Mouse (Mus musculus) midbrain, embryonic 10.5 days (tissue): ENCODE data around the gene Arntl. TPM values are rescaled to one million over a fixed set of nuclear protein-coding genes. Genes with fewer than 3 reads are reported as not detected.
A peak's percentile ranks its signal among the peaks of the same experiment; 100 is the strongest.

Source experiments
- DNase-seq: peaks from one replicate; pipeline ENCODE4 v3.0.0-alpha.2; 2017; ENCODE audit warnings: low spot score
- H3K27ac ChIP-seq: fragments of 300-500 bp; sonication (generic); replicated peaks from 2 replicates; pipeline ENCODE4 v1.5.1; 2016; ENCODE audit warnings: mild to moderate bottlenecking
- H3K27me3 ChIP-seq: fragments of 300-500 bp; sonication (generic); 2 replicates; pipeline ENCODE4 v1.6.1; 2016; ENCODE audit warnings: low read depth, mild to moderate bottlenecking; ENCODE audit not compliant: poor library complexity, severe bottlenecking
- H3K36me3 ChIP-seq: fragments of 300-500 bp; sonication (generic); 2 replicates; pipeline ENCODE4 v1.6.1; 2016; ENCODE audit warnings: mild to moderate bottlenecking, moderate library complexity
- H3K4me1 ChIP-seq: fragments of 300-500 bp; sonication (generic); 2 replicates; pipeline ENCODE4 v1.6.1; 2016
- H3K4me3 ChIP-seq: fragments of 300-500 bp; sonication (generic); 2 replicates; pipeline ENCODE4 v1.5.1; 2016; ENCODE audit warnings: mild to moderate bottlenecking, moderate library complexity
- H3K9me3 ChIP-seq: fragments of 300-500 bp; sonication (generic); replicated peaks from 2 replicates; pipeline ENCODE4 v1.6.1; 2016; ENCODE audit warnings: mild to moderate bottlenecking
- WGBS: fragments of 180-500 bp; shearing (Covaris S2); methylation state at CpG from one replicate; pipeline ENCODE4 v1.1.7; 2016; 5-methylcytosine and 5-hydroxymethylcytosine counted together
- polyA plus RNA-seq: library from polyadenylated mRNA; unstranded; fragments of >200 nt; fragmentation: Nextera tagmentation; extraction: Ambion mirVana; gene quantifications from 2 replicates; pipeline ENCODE4 v1.2.1, GENCODE M21; 2016

The Arntl gene
- polyA plus RNA-seq, 1 experiment from 2014 or later: 7.0 TPM

GRCm38 (mm10) chr7:113291741-113292140, 84.5 kb downstream of the Arntl start:
- no peaks in the 10 kb centered on the region for H3K27me3 ChIP-seq
- H3K27ac ChIP-seq: no peak overlapping the region
- no peak for DNase-seq
- 85% methylated on average over 5 of the region's 5 CpGs for WGBS
- H3K36me3 ChIP-seq: no peaks in the 10 kb centered on the region
- peaks cover 20% of the 10 kb centered on the region for H3K4me1 ChIP-seq
- no peaks in the 10 kb centered on the region for H3K9me3 ChIP-seq
- H3K4me3 ChIP-seq: no peak overlapping the region

- no peak for DNase-seq
- H3K4me1 ChIP-seq: peaks cover 25% of the 10 kb centered on the region
- no peak overlapping the region for H3K4me3 ChIP-seq
- H3K27me3 ChIP-seq: no peaks in the 10 kb centered on the region
- no peaks in the 10 kb centered on the region for H3K9me3 ChIP-seq
- WGBS: 85% methylated on average over 4 of the region's 4 CpGs
- no peak overlapping the region for H3K27ac ChIP-seq
- H3K36me3 ChIP-seq: no peaks in the 10 kb centered on the region
These were observed 84.9 kb downstream of the Arntl start for GRCm38 (mm10) chr7:113292193-113292592.

GRCm38 (mm10) chr7:113294598-113294997, 87.3 kb downstream of the Arntl start:
- 91% methylated on average over 6 of the region's 6 CpGs for WGBS
- peaks cover 30% of the 10 kb centered on the region for H3K4me1 ChIP-seq
- no peak for DNase-seq
- no peaks in the 10 kb centered on the region for H3K9me3 ChIP-seq
- H3K36me3 ChIP-seq: peaks cover 7% of the 10 kb centered on the region
- H3K27ac ChIP-seq: no peak overlapping the region
- no peak overlapping the region for H3K4me3 ChIP-seq
- no peaks in the 10 kb centered on the region for H3K27me3 ChIP-seq

- no peaks in the 10 kb centered on the region for H3K27me3 ChIP-seq
- H3K9me3 ChIP-seq: no peaks in the 10 kb centered on the region
- 44% methylated on average over 17 of the region's 17 CpGs for WGBS
- peaks cover 30% of the 10 kb centered on the region for H3K4me1 ChIP-seq
- peak; percentile 62 for DNase-seq
- H3K4me3 ChIP-seq: no peak overlapping the region
- H3K36me3 ChIP-seq: peaks cover 7% of the 10 kb centered on the region
- peak overlapping the region; percentile 69 for H3K27ac ChIP-seq
These were observed 88.0 kb downstream of the Arntl start for GRCm38 (mm10) chr7:113295077-113295890.

GRCm38 (mm10) chr7:113297813-113298212, 90.5 kb downstream of the Arntl start:
- no peak for DNase-seq
- Histone ChIP-seq H3K9me3 (no peaks in the 10 kb centered on the region), H3K27ac (no peak overlapping the region), H3K36me3 (peaks cover 7% of the 10 kb centered on the region), H3K4me3 (no peak overlapping the region), H3K27me3 (no peaks in the 10 kb centered on the region), H3K4me1 (peaks cover 30% of the 10 kb centered on the region)
- 90% methylated on average over 4 of the region's 4 CpGs for WGBS

GRCm38 (mm10) chr7:113310136-113310535, 102.9 kb downstream of the Arntl start:
- Histone ChIP-seq H3K36me3 (0 out of 2 replicates have a peak, but pooled peaks cover 3% of the 10 kb centered on the region), H3K9me3 (no peaks in the 10 kb centered on the region), H3K4me3 (no peak overlapping the region), H3K27me3 (no peaks in the 10 kb centered on the region), H3K27ac (no peak overlapping the region), H3K4me1 (peaks cover 8% of the 10 kb centered on the region; the same call in 1 of the 2 replicates)
- 75% methylated on average over 3 of the region's 3 CpGs for WGBS
- DNase-seq: no peak

GRCm38 (mm10) chr7:113311784-113312183, 104.5 kb downstream of the Arntl start:
- 28% methylated on average over 2 of the region's 2 CpGs for WGBS
- peak; percentile 41 for DNase-seq
- Histone ChIP-seq H3K36me3 (peaks cover 13% of the 10 kb centered on the region; the same call in 1 of the 2 replicates), H3K27ac (no peak overlapping the region), H3K9me3 (no peaks in the 10 kb centered on the region), H3K4me3 (no peak overlapping the region), H3K4me1 (peaks cover 8% of the 10 kb centered on the region; the same call in 1 of the 2 replicates), H3K27me3 (no peaks in the 10 kb centered on the region)

GRCm38 (mm10) chr7:113320128-113320527, 112.9 kb downstream of the Arntl start:
- H3K27ac ChIP-seq: no peak overlapping the region
- no peak overlapping the region for H3K4me3 ChIP-seq
- peaks cover 11% of the 10 kb centered on the region for H3K4me1 ChIP-seq
- WGBS: 86% methylated on average over 1 of the region's 1 CpGs
- H3K9me3 ChIP-seq: no peaks in the 10 kb centered on the region
- H3K36me3 ChIP-seq: peaks cover 32% of the 10 kb centered on the region
- no peaks in the 10 kb centered on the region for H3K27me3 ChIP-seq
- DNase-seq: no peak

- DNase-seq: no peak
- no peak overlapping the region for H3K4me3 ChIP-seq
- no peaks in the 10 kb centered on the region for H3K9me3 ChIP-seq
- peaks cover 2% of the 10 kb centered on the region; the same call in 1 of the 2 replicates for H3K36me3 ChIP-seq
- no peaks in the 10 kb centered on the region for H3K4me1 ChIP-seq
- no peaks in the 10 kb centered on the region for H3K27me3 ChIP-seq
- no peak overlapping the region for H3K27ac ChIP-seq
These were observed 126.8 kb downstream of the Arntl start for GRCm38 (mm10) chr7:113334036-113334435.

GRCm38 (mm10) chr7:113335250-113335649, 128.0 kb downstream of the Arntl start:
- H3K9me3 ChIP-seq: no peaks in the 10 kb centered on the region
- 90% methylated on average over 8 of the region's 8 CpGs for WGBS
- no peak for DNase-seq
- H3K4me3 ChIP-seq: no peak overlapping the region
- no peak overlapping the region for H3K27ac ChIP-seq
- no peaks in the 10 kb centered on the region for H3K4me1 ChIP-seq
- peaks cover 2% of the 10 kb centered on the region; the same call in 1 of the 2 replicates for H3K36me3 ChIP-seq
- no peaks in the 10 kb centered on the region for H3K27me3 ChIP-seq

- Histone ChIP-seq H3K36me3 (no peaks in the 10 kb centered on the region), H3K27ac (no peak overlapping the region), H3K4me3 (no peak overlapping the region), H3K9me3 (no peaks in the 10 kb centered on the region), H3K4me1 (no peaks in the 10 kb centered on the region), H3K27me3 (no peaks in the 10 kb centered on the region)
- 51% methylated on average over 4 of the region's 4 CpGs for WGBS
- no peak for DNase-seq
These were observed 140.0 kb downstream of the Arntl start for GRCm38 (mm10) chr7:113347271-113347670.

GRCm38 (mm10) chr7:113347694-113348093, 140.4 kb downstream of the Arntl start:
- H3K36me3 ChIP-seq: no peaks in the 10 kb centered on the region
- H3K4me3 ChIP-seq: no peak overlapping the region
- H3K27me3 ChIP-seq: no peaks in the 10 kb centered on the region
- no peak overlapping the region for H3K27ac ChIP-seq
- H3K9me3 ChIP-seq: no peaks in the 10 kb centered on the region
- no peaks in the 10 kb centered on the region for H3K4me1 ChIP-seq
- WGBS: 97% methylated on average over 2 of the region's 2 CpGs
- no peak for DNase-seq

GRCm38 (mm10) chr7:113349089-113349488, 141.8 kb downstream of the Arntl start:
- no peak overlapping the region for H3K27ac ChIP-seq
- 90% methylated on average over 1 of the region's 1 CpGs for WGBS
- H3K4me3 ChIP-seq: no peak overlapping the region
- no peaks in the 10 kb centered on the region for H3K27me3 ChIP-seq
- no peaks in the 10 kb centered on the region for H3K9me3 ChIP-seq
- H3K4me1 ChIP-seq: no peaks in the 10 kb centered on the region
- no peak for DNase-seq
- H3K36me3 ChIP-seq: no peaks in the 10 kb centered on the region
